Mouse (Mus musculus) liver, adult 2 months (tissue): ENCODE results near the gene Cldn7.

Experiments
- CTCF ChIP-seq: fragments of 200-500 bp; IDR thresholded peaks from 2 replicates; pipeline ENCODE4 v1.5.1; 2011; ENCODE audit warnings: low read depth, low read length, control low read depth
- POLR2A ChIP-seq: fragments of 200-500 bp; IDR thresholded peaks from 2 replicates; pipeline ENCODE4 v1.6.1; 2011; ENCODE audit warnings: low read length, control low read depth; ENCODE audit not compliant: insufficient read depth; ENCODE audit errors: extremely low read depth

DNA sequence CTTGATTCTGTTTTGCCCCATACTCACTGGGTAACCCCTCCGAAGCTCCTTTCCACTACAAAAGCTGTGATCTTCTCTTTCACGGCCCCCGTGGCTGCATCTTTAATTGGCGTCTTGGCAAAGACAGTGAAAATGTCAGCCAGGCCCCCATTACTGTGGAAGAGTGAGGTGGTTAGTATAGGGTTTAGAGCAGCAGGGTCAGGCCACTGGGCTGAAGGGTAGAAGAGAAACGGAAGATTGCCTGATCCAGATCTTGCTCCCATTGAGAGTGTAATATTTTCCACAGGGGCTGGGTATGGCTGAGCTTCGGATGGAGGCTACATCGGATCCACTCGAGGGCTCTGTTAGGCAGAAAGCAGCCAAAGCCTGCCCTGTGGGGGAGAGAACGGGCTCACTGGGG lies 48.4 kb downstream of the Cldn7 start:
- TF ChIP-seq POLR2A (no peak), CTCF (no peak)
